Mouse (Mus musculus) v-Abl transformed pro-B cells (cell line): ENCODE results near the gene Kcnmb3.

Source experiments
- in situ Hi-C, 2 experiments: fragments of 400-800 bp; cut with MboI; formaldehyde crosslinking; loops; one replicate each; pipeline ENCODE4 v1.15.1; 2025; ENCODE audit not compliant: unreplicated experiment in 2 of 2

Gene Kcnmb3

GRCm38 (mm10) chr3:32496711-32497070 lies 4.7 kb upstream of the Kcnmb3 start:
- in situ Hi-C loops = loop anchor here in 1 of 2 experiments (25.0 kb wide), 1 partner anchor 709 kb away; no protein-coding TSS in a partner anchor

- in situ Hi-C loops = loop anchor here in 1 of 2 experiments (25.0 kb wide), 1 partner anchor 709 kb away; no protein-coding TSS in a partner anchor
These were observed 4.1 kb upstream of the Kcnmb3 start for GRCm38 (mm10) chr3:32495856-32496710.

- in situ Hi-C loops = loop anchor here in 1 of 2 experiments (25.0 kb wide), 1 partner anchor 708 kb away; no protein-coding TSS in a partner anchor
These were observed 3.2 kb upstream of the Kcnmb3 start for GRCm38 (mm10) chr3:32495088-32495770.

- in situ Hi-C loops = loop anchor here in 1 of 2 experiments (25.0 kb wide), 1 partner anchor 707 kb away; no protein-coding TSS in a partner anchor
These were observed 2.5 kb upstream of the Kcnmb3 start for GRCm38 (mm10) chr3:32494387-32495087.

- in situ Hi-C loops = loop anchor here in 1 of 2 experiments (25.0 kb wide), 1 partner anchor 704 kb away; no protein-coding TSS in a partner anchor
These were observed 1.1 kb downstream of the Kcnmb3 start for GRCm38 (mm10) chr3:32490928-32491315.

- in situ Hi-C loops = loop anchor here in 1 of 2 experiments (25.0 kb wide), 1 partner anchor 703 kb away; no protein-coding TSS in a partner anchor
These were observed 1.7 kb downstream of the Kcnmb3 start for GRCm38 (mm10) chr3:32490076-32490927.

- in situ Hi-C loops = loop anchor here in 1 of 2 experiments (25.0 kb wide), 1 partner anchor 701 kb away; no protein-coding TSS in a partner anchor
These were observed 3.9 kb downstream of the Kcnmb3 start for GRCm38 (mm10) chr3:32488172-32488571.

- in situ Hi-C loops = loop anchor here in 1 of 2 experiments (25.0 kb wide), 1 partner anchor 699 kb away; no protein-coding TSS in a partner anchor
These were observed 5.5 kb downstream of the Kcnmb3 start for GRCm38 (mm10) chr3:32486543-32486942.

GRCm38 (mm10) chr3:32483035-32483434 lies 9.0 kb downstream of the Kcnmb3 start:
- in situ Hi-C loops = loop anchor here in 1 of 2 experiments (25.0 kb wide), 1 partner anchor 696 kb away; no protein-coding TSS in a partner anchor

- in situ Hi-C loops = loop anchor here in 1 of 2 experiments (25.0 kb wide), 1 partner anchor 693 kb away; no protein-coding TSS in a partner anchor
These were observed 12.1 kb downstream of the Kcnmb3 start for GRCm38 (mm10) chr3:32479961-32480360.

- in situ Hi-C loops = loop anchor here in 1 of 2 experiments (25.0 kb wide), 1 partner anchor 1661 kb away; no protein-coding TSS in a partner anchor
These were observed 18.8 kb downstream of the Kcnmb3 start for GRCm38 (mm10) chr3:32473184-32473583.

GRCm38 (mm10) chr3:32472191-32472900 lies 19.7 kb downstream of the Kcnmb3 start:
- in situ Hi-C loops = loop anchor here in 1 of 2 experiments (25.0 kb wide), 1 partner anchor 1660 kb away; no protein-coding TSS in a partner anchor

- in situ Hi-C loops = loop anchor here in 1 of 2 experiments (25.0 kb wide), 1 partner anchor 1659 kb away; no protein-coding TSS in a partner anchor
These were observed 20.9 kb downstream of the Kcnmb3 start for GRCm38 (mm10) chr3:32471098-32471497.

GRCm38 (mm10) chr3:32470449-32470848 lies 21.6 kb downstream of the Kcnmb3 start:
- in situ Hi-C loops = loop anchor here in 1 of 2 experiments (25.0 kb wide), 1 partner anchor 1658 kb away; no protein-coding TSS in a partner anchor

- in situ Hi-C loops = loop anchor here in 1 of 2 experiments (5.0 to 25.0 kb wide), 2 partner anchors 34 to 1656 kb away; no protein-coding TSS in a partner anchor
These were observed 23.6 kb downstream of the Kcnmb3 start for GRCm38 (mm10) chr3:32468411-32468810.

- in situ Hi-C loops = loop anchor here in 1 of 2 experiments (5.0 to 25.0 kb wide), 2 partner anchors 35 to 1655 kb away; no protein-coding TSS in a partner anchor
These were observed 24.7 kb downstream of the Kcnmb3 start for GRCm38 (mm10) chr3:32467321-32467720.

GRCm38 (mm10) chr3:32459777-32460176 lies 32.3 kb downstream of the Kcnmb3 start:
- in situ Hi-C loops = loop anchor here (10.0 to 25.0 kb wide), 2 partner anchors 45 to 1647 kb away; no protein-coding TSS in a partner anchor
